Mouse (Mus musculus): ENCODE measurements at regions not wholly inside any gene's neighbourhood (a gene's known extent, or its start where the extent isn't known, plus 50 kb on each side); places are given as distances from the start of the nearest gene placed in this dataset.
A peak's percentile ranks its signal among the peaks of the same experiment; 100 is the strongest.
"Not testable (repeated sequence)": the region's sequence is repeated elsewhere in the genome, so short reads cannot be mapped to it uniquely, and the experiment has no call there.

DNA sequence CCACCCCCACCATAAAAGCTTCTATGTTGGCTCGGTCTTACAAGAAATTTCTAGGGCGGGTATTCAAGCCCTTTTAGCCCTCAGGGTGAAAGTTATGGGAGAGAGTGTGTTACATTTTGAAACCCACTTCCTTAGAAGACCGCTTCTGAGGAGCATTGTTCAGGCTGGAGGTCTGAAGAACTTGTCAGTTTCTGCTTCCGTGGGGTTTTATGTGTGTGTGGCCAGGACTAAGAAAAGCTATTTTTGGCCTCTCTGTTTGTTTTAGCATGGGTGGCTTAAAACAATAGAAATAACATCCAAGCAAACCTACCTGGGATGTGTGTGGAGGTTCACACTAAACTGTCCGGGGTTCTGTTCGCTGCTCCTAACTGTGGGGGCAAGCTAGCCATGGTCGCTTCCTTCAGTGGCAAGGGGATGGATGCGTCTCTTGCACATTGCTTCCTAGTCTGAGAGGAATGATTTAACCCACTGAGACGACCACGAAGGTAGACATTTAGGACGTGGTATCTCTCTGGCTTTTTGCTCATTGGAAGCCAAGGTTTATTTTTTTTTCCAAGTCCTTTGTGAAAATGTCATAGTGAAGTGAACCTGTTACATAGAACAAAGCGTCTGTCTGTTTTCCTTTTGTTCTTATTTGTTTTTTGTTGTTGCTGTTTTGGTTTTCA, 298.4 kb downstream of the Vrk1 start:
- DNase-seq (ENCODE audit: low spot score in 2 of 2), result no peak

DNA sequence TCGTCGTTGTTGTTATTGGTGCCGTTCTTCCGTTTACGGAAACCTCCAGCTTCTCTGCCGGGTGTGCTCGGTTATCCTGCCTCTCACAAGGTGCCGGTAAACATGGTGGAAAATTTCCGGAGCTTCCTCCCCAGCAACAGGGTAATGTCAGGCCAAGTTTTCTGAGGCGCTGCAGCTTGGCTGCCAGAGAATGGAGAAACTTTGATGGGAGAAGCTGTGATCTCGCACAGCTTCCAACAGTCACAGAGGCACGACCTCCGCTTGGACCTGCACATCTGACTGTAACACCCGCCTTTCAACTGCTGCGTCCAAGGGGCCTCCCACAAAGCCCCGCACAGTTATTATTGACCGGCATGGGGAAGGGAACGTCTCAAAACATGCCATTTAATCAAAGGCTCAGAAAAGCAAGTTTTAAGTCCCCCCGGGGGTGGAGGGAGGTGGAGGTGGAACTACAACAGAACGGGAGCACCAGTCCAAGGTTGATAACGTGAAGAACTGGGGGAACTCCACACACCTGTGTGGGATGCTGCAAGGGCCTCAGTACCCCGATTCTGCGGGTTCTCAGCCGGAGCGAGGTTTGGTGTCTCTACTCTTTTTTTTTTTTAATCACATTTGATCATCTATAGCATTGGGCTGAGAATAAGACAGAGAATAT, 299.1 kb downstream of the Vrk1 start:
- DNase-seq (ENCODE audit: low spot score in 2 of 2), result no peak

DNA sequence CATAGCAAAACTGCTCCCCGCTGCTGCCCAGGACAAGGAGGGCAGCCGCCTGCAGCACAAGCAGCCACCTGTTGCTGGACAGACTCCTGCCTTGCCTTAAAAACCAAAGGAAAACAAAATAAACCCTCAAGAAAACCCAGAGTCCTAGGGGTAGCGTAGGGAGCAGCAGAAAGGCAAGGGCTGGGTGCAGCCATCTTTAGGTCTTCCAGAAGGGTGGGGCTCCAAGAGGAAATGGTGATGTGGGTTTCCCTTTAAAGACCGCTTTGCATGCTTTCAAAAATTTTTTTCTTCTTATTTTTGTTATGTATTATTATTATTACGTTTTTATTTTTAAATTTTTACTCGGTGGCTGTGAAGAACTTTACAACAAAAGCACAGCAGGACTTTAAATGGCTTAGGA, 300.1 kb downstream of the Vrk1 start:
- DNase-seq (ENCODE audit: low spot score in 2 of 2), result no peak

DNA sequence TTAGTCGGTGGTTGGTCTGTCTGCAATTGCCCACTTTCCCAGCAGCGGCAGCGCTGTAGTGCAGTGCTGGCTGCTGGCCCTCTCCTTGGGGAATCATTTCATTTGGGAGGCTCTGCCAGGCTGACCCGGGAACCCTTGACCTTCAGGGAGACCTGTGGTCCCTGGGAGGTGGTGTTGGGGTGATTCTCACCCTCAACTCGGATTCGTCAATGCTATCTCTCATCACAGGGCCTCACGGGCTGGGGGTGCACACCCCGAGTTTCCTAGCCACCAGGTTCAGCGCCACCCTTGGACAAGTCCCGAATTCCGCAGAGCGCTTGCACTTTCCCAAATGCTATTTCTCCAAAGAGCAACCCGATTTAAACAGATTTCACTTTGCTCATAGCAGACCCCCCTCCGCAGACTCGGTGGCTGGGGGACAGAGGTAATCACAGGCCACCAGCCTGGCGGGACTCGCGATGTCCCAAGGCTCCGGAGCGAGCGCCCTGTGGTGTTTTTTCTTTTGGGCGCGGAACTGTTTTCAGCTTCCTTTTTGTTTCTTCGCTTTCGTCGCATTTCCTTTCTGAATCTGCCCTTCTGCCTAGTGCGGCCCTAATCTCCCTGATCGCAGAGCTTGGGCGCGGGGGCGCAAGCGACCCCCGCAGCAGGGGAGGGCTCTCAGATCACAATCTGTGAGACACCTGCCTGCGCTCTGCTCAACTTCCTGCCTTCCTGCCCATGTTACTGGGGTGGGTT, 300.7 kb downstream of the Vrk1 start:
- no peak for DNase-seq (ENCODE audit: low spot score in 2 of 2)

DNA sequence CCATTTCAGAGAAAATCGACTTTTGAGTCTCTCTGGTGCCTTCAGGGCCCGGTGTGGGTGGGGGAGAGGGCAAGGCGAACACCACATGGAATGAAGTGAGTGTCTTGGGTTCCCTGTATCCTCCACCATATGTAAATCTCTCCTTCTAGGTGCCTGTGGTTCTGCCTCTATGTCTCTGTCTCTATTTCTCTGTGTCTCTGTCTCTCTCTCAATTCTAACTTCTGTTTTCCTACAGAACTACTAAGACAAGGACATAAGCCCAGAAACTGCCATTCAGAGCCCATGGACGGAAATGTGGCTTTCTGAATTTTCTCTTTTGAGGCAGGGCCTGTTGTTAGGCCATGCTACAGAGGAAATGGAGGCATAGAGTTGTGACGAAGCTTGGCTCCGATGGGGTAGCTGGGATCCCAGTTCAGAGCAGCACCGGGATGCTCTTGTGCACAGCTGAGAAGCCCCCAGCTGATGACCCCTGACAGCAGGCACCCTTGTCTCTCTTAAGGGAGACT, 301.3 kb downstream of the Vrk1 start:
- DNase-seq (ENCODE audit: low spot score in 2 of 2), result no peak

DNA sequence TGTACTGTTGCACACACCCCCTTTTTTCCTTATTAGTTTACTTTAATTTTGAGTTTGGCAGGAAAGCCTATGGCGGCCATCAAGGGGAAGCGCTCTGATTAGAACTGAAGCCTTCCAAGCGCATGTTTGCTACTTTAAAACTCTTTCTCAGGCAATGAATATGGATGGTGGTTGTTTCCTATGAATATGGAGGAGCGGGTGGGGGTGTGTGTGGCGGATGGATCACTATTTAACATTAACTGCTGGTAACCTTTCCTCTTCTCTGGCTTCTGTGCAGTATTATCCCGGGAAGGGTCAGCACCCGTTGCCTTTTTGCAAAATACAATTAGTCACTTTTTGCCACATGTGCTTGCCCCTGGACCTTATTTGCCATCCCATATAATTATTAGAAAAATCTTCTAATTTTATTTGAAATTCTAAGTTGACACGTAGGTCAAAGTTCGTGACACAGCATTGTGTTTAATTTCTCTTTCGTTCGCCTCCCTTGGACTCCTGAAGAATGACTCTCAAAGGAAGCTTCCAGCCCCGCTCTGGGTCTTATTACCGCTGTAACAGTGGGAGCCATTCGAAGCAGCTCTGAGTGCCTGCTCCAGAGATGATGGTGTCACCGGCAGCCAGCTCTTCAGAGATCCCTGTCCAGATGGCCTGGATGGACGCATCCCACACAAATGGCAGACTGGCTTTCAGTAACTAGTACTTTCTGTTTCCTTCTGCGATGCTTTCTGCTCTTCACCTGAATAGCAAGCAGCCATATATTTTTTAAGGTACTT, 302.0 kb downstream of the Vrk1 start:
- DNase-seq (ENCODE audit: low spot score in 2 of 2), result no peak

DNA sequence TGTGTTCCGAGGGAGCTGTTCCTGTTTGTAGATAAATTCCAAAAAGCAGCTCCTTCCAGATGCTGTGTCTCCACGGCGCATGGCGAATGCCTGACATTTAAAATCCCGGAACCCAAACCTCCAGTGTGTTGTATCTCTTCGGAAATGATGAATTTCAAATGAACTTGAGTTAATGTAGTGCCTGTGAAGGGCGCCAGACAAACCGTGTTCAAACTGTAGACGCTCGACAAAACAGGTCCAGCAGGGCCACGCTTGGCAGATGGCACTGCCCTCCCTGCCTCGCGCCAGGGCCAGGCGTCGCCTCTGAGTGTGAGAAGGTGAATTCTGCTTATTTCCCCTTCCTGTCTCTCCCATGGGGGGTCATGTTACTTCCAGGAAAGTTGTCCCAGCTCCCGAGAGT, 307.7 kb downstream of the Vrk1 start:
- DNase-seq (ENCODE audit: low spot score in 2 of 2), result no peak

DNA sequence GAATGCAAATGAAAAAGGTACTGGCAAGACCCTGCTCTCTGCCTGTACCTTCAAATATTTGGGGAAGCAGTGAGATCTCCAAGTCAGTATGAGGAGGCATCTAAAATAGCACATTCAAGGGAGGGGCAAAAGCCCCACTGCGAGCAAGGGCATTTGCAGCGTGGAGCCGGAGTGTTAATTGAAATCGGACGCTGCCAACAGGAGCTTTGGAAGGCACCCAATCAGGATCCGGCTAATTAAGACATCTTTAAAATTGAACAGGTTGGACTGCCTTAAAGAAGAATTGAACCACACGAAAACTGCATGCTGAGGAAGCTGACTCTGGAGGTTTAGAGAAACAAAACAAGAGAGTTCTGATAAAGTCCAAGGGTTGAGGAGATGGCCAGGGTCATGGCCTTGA, 311.5 kb downstream of the Vrk1 start:
- DNase-seq (ENCODE audit: low spot score in 2 of 2), result no peak

DNA sequence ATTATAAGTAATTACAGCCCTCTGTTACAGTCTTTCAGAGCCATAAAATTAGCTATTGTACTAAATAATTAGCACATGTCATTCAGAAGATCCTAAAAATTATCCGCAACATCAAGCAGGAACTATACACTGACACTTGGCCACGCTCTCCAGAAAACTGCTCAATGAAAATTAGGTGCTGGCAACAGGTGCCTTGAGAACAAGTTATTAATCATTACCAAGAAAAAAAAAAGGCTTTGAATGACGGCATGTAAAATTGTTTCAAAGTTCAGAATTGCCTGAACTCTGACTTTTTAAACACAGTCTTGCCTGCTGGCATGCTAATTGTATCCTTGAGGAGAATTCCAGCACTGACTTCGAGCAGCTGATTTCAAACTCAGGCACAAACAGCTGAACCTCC, 316.6 kb downstream of the Vrk1 start:
- DNase-seq (ENCODE audit: low spot score in 2 of 2), result no peak

DNA sequence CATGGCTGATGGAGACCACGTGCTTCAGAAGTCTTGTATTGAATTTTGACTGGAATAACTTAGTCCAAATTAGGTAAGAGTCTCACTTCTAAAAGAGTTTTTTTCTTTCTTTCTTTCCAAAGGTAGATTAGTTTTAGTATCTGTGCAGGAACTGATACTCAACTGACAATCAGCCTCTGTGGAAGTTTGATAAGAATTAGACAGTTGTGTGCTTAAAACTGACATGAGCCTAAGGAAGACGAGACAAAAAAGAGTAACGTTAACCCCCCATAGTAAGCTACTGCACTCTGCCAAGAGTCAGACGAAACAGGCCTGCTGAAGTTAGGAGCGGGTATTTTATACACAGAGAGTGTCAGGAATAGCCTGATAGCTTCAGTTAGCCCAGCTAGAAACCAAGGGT, 317.3 kb downstream of the Vrk1 start:
- no peak for DNase-seq (ENCODE audit: low spot score in 2 of 2)

DNA sequence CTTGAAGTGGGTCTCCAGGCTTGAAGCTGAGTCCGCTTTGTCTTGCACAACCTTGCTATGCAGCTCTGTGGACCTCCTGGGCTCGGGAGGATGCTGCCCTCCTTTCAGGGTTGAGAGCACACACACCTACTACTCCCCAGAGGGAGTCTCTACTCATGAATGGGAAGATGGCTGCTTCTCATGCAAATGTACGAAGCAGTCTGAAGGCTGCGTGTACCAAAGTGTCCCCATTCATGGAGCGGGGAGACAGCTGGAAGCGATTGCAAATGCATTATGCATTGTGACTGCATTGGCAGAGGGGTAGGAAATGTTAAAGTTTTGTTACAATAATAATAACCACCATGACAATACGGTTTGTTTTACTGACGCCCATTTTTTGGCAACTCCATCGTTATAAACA, 347.8 kb downstream of the Vrk1 start:
- no peak for DNase-seq (ENCODE audit: low spot score in 2 of 2)

DNA sequence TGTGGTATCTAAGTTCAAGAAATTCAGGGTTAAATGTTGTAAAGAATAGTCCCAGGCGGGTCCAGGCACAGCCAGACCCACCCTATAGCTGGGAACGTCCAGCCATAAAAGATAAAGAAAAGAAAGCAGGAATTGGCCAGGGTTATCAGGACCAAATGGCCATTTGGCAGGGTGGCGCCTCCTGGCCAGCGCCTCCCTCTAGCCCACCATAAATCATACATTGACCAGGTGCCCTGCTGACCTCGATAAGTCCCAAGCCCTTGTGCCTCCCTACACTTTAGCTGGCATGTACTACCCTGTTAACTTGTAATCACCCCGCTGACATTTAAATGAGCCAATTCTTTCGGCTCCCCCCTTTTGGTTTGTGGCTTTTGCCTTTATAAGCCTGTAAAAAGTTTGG, 351.6 kb downstream of the Vrk1 start:
- not testable (repeated sequence) for DNase-seq (ENCODE audit: low spot score in 2 of 2)

DNA sequence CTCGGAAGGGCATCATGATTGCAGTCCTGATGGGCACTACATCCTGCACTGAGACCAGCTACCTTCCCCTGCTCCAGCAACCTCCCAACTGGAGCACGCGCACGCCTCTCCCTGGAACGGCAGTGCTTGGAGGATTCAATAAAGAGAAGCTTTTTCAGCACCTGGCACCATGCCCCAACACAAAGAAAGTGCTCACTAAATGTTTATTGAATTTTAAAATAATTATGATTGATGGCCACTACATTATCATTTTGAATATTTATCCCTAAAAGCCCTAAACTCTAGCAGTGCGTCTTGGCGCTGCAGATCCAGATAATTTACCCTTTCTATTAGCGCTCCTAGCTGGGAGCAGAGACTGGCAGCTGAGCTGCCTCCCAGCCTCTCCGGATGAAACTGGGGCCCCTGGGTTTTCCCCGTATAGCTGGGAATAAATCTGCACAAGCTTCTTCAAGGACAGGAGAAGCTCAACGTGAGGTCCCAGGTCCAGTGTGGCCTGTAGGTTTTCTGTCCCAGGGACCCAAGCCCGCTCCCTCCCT, 364.9 kb downstream of the Vrk1 start:
- DNase-seq (ENCODE audit: low spot score in 2 of 2), result no peak

DNA sequence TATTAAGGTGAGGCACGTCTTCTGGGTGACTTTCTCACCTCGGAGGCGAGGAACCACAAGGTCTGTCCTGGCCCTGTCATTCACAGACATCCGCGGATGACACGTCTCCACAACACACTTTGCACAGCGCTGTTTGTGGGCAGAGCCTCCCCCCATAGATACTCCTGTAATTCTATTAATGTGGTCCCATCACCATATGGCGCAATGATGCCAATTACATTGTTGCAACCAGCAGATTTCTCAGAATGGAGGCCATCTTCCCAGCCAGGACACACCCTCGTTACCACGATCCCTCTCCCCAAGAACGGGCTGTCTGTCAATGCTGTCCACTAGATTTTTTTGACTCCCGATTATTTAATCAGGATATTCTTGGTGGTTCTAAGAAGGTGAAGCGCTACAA, 365.9 kb downstream of the Vrk1 start:
- DNase-seq (ENCODE audit: low spot score in 2 of 2), result no peak

DNA sequence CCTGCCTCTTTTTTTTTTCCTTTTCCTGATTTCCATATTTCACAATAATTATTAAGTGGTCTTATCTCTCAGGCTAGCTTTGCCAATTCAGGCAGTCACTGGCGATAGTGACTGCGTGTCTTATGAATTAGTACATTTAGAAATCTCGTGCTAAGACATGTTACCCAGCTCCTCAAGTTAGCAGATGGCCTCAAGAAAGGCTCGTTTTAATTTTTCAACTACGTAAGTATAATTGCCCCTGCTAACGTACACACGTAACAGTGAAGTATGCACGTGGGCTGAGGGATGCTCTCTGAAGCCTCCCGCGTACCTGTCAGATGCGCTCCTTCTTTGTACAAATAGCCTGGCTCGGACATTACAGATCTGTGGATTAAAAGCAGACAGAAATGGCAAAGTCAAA, 366.8 kb downstream of the Vrk1 start:
- DNase-seq (ENCODE audit: low spot score in 2 of 2), result no peak

DNA sequence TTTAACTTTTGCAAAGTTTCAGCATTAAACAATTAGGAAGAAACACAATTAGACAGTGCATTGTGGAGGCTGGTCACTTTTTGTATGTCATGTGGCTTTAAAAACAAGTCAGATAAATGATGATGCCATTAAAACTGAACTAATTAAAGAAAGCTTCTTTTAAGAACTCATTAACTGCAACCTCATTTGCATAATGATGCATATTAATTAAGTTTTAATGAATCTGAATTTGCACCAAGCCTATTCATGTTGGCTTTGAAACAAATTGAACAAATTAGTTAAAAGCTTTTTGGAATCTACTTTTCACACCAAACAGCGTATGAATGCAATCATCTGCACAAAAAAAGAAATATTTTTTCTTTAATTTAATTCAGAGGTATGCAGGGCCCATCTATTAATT, 367.3 kb downstream of the Vrk1 start:
- no peak for DNase-seq (ENCODE audit: low spot score in 2 of 2)

DNA sequence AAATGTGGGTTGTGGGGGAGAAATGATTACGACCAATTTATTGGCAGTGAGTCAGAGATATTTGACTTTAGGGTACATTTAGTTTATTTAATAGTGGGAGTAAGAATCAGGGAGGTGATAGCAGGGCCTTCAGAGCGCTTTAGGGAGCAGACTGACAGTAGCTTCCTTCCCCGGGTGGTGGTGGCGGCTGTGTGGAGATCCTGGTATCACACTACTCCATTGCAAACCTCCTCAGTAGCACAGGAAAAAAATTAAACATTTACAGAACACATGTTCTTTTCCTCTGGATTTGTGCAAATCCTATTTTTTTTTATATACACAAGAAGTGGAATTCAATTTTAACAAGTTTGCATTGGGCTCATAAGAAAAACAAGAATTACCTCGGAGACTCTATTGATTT, 367.7 kb downstream of the Vrk1 start:
- peak in 1 of 2 experiments; percentile 52 for DNase-seq (ENCODE audit: low spot score in 2 of 2)

DNA sequence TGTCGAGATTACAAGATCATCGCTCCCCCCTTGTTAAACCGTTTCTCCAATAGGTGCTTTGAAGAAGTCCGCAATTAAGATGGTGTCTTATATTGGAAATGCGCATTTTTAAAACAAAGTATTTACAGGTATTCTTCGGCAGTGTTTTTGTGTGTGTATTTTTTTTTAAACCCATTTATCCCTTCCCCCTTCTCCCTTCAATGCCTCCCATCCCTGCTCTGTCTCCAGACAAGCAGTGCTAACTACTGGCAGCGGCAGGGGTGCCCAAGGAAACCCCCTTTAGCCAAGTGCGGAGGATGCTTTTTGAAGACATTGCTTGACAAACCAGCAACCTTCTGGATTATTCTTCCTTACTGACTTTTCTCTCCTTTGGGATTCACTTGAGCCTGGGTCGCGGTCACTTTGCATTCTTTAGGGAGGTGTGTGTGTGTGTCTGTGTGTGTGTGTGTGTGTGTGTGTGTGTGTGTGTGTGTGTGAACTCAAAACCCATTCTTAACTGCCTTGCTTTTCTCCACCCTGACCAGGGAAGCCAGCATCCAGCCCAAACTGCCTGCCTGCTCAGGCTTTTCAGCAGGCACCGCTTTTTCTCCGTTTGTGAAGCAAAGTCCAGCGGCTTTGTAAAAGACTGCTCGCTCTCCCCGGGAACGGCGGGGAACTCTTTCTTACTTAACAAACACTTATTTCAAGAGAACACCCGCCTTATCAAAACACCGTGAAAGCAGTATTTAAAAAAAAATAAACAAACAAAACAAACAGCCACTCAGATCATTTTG, 368.5 kb downstream of the Vrk1 start:
- peak in 1 of 2 experiments; percentile 22 for DNase-seq (ENCODE audit: low spot score in 2 of 2)

DNA sequence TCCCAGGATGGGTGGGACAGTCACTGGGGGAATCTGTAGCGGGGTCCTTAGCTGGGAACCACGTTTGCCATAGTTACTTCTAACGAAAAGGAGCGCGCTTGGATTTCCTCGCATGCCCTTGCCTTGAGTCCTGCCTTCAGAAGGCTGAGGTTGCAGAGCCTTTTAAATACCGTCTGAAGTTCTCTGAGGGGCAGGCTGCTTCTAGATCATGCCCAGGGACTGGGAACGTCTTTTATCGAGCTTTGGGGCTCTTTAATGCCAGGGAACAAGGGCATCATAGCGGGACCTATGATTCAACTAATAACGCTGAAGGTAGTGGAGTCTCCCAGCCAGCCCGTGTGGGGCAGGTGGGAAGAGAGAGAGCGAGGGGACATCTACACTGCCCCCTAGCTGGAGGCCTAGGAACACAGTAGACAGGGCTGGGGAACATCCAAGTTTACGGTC, 369.1 kb downstream of the Vrk1 start:
- no peak for DNase-seq (ENCODE audit: low spot score in 2 of 2)

DNA sequence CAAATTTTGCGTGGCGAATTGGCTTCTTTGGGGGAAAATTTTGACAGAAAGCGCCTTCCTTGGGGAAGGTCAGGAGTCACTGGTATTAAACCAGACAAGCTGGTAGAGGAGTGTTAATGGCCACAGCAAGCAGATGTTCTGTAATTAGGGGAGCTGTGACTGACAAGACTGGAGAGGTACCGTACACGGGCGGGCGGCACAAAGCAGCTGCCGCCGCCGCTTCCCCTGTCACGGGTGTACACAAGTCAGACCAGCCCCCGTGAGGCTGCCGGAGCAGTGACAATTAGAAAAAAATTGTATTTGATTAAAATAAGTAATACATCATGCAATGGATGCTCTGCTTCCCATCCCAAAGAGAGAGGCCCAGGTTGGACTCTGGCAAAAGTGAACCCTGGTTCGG, 369.8 kb downstream of the Vrk1 start:
- DNase-seq (ENCODE audit: low spot score in 2 of 2), result no peak

DNA sequence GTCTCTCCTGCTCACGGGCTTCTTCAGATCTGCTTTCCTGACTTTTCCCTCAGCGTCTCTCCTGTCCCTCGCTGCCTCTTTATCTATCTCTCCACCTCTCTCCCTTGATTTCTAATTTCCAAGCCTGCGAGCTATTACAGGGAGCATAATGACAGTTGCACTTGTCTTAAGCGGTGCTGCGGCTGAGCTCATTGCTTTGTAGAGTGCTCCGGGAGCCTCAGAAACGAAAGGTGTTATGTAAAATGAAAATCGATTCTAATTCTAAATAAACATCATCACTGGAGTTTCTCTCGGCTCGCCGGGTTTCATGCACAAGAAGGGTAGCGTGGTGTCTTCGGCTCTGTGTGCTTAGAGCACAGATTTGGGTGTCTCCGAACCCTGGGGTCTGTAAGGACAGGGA, 371.8 kb downstream of the Vrk1 start:
- DNase-seq (ENCODE audit: low spot score in 2 of 2), result no peak

Data from urinary bladder, postnatal 4 days (tissue).